Mouse (Mus musculus) intestine, embryonic 14.5 days (tissue): ENCODE results near the gene Zfp182. TPM values are rescaled to one million over a fixed set of nuclear protein-coding genes. Genes with fewer than 3 reads are reported as not detected.

Experiments used
- polyA plus RNA-seq: library from polyadenylated mRNA; unstranded; fragments of >200 nt; fragmentation: Nextera tagmentation; extraction: Ambion mirVana; gene quantifications from 2 replicates; pipeline ENCODE4 v1.2.1, GENCODE M21; 2014

Gene Zfp182
- polyA plus RNA-seq, 1 experiment from 2014 or later = 7.3 TPM

Other genes starting within 250 kb of the Zfp182 start
- gene Timp1, start 192.2 kb downstream of the Zfp182 start, polyA plus RNA-seq = 29.9 and 34.9 TPM in 2 replicates
- gene Syn1, start 141.3 kb downstream of the Zfp182 start, polyA plus RNA-seq = 2.0 and 2.7 TPM in 2 replicates
- gene Cfp, start 130.8 kb downstream of the Zfp182 start, polyA plus RNA-seq = 4.2 and 6.0 TPM in 2 replicates
- gene Elk1, start 111.7 kb downstream of the Zfp182 start, polyA plus RNA-seq = 6.2 and 7.2 TPM in 2 replicates
- gene Uxt, start 100.3 kb downstream of the Zfp182 start, polyA plus RNA-seq = 53.9 and 56.7 TPM in 2 replicates
- not detected in 2 replicates for gene Spaca5, start 6.1 kb upstream of the Zfp182 start, polyA plus RNA-seq
- 1.5 and 1.7 TPM in 2 replicates for gene Zfp300, start 27.2 kb upstream of the Zfp182 start, polyA plus RNA-seq
- not detected in 2 replicates for gene Ssxa1, start 53.5 kb upstream of the Zfp182 start, polyA plus RNA-seq
- gene Gm21876, start 113.3 kb upstream of the Zfp182 start, polyA plus RNA-seq = not detected in 2 replicates